Mouse (Mus musculus): ENCODE data around the gene Dscam.

Dscam gene

GRCm38 (mm10) chr16:97110028-97110427, 60.5 kb downstream of the Dscam start:
- in situ Hi-C loops (cut with MboI; ENCODE audit: low sequenced_read_pairs): no loop called here

- in situ Hi-C loops (cut with MboI; ENCODE audit: low sequenced_read_pairs): no loop called here
Observed at GRCm38 (mm10) chr16:97105266-97105665, 65.3 kb downstream of the Dscam start.

- in situ Hi-C loops (cut with MboI; ENCODE audit: low sequenced_read_pairs): no loop called here
Observed at GRCm38 (mm10) chr16:97103046-97103445, 67.5 kb downstream of the Dscam start.

DNA sequence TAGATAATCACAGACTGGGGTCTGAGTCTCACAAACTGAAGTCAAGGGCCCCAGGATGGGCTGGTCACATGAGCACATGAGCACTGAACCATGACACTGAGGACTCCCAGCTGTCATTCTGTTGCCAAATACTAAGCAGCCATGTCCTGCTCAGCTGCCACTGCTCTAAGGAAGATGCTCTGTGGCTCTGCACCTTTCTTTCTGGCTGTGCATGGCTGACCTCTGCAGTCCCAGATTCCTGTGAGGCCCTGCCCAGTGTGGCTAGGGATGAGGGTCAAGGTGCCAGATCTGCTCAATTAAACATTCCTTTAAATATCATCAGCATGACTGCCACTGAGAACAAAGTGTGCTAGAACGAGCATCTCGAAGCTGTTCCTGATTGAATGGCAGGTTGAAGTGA, 70.5 kb downstream of the Dscam start:
- in situ Hi-C loops (cut with MboI; ENCODE audit: low sequenced_read_pairs): no loop called here

GRCm38 (mm10) chr16:97098508-97098907, 72.0 kb downstream of the Dscam start:
- in situ Hi-C loops (cut with MboI; ENCODE audit: low sequenced_read_pairs): no loop called here

DNA sequence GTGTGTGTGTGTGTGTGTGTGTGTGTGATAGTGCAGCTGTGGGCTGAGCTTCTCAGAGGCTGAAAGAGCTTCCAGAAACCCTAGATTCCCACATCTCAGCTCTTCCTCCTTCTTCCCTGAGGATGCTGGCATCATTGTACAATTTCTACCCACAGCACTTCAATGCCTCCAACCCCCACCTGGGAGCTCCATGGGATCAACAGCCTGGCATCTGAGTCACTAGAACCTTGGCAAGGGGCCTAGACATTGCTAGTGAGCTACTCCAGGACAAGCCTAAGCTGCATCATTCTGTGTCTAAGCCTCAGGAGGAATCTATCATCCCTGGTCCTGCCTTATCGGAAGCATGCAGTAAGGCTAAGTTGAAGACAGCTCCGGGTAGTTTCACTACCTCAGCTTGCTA, 73.8 kb downstream of the Dscam start:
- in situ Hi-C loops (cut with MboI; ENCODE audit: low sequenced_read_pairs): no loop called here

DNA sequence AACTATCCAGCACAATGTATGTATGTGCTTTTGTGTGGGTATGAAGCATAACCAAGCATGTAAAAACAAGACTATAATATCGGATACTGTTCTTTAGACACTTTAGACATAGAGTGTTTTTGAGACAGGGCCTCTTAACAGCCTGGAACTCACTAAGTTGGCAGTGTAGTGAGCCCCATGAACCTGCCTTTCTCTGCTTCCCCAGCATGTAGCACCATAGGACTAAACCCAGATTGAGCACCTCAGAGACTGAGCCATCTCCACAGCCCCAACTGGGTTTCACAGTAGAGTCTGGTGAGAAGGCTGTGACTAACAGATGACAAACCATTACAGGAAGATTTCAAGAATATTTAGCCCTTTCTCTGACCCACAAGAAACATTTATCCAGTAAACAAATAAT, 75.1 kb downstream of the Dscam start:
- in situ Hi-C loops (cut with MboI; ENCODE audit: low sequenced_read_pairs): no loop called here

- in situ Hi-C loops (cut with MboI; ENCODE audit: low sequenced_read_pairs): no loop called here
Observed at GRCm38 (mm10) chr16:97089339-97089738, 81.2 kb downstream of the Dscam start.

GRCm38 (mm10) chr16:97083694-97084093, 86.9 kb downstream of the Dscam start:
- in situ Hi-C loops (cut with MboI; ENCODE audit: low sequenced_read_pairs): no loop called here

GRCm38 (mm10) chr16:97075920-97076572, 94.5 kb downstream of the Dscam start:
- in situ Hi-C loops (cut with MboI; ENCODE audit: low sequenced_read_pairs): no loop called here

- in situ Hi-C loops (cut with MboI; ENCODE audit: low sequenced_read_pairs): no loop called here
Observed at GRCm38 (mm10) chr16:97075137-97075902, 95.2 kb downstream of the Dscam start.

- in situ Hi-C loops (cut with MboI; ENCODE audit: low sequenced_read_pairs): no loop called here
Observed at GRCm38 (mm10) chr16:97073847-97074246, 96.7 kb downstream of the Dscam start.

- in situ Hi-C loops (cut with MboI; ENCODE audit: low sequenced_read_pairs): no loop called here
Observed at GRCm38 (mm10) chr16:97072624-97073023, 97.9 kb downstream of the Dscam start.

GRCm38 (mm10) chr16:97066856-97067255, 103.7 kb downstream of the Dscam start:
- in situ Hi-C loops (cut with MboI; ENCODE audit: low sequenced_read_pairs): no loop called here

DNA sequence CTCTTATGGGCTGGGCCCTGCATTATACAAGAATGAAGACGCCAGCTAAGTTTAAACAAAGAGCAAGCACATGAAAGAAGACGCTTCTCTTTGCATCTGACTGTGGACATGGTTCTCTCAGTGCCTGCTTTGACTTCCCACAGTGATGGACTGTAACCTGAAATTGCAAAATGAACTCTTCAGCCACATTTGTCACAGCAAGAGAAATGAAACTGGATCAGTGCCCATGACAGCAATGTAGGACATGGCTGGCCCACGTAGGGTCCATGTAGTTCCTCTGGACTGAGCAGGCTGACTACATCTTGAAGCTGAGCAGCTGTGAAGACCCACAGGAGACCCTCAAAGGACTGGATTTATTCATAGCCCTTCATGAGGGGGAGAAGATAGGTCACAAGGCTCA, 108.3 kb downstream of the Dscam start:
- in situ Hi-C loops (cut with MboI; ENCODE audit: low sequenced_read_pairs): no loop called here

- in situ Hi-C loops (cut with MboI; ENCODE audit: low sequenced_read_pairs): no loop called here
Observed at GRCm38 (mm10) chr16:97061390-97061789, 109.2 kb downstream of the Dscam start.

- in situ Hi-C loops (cut with MboI; ENCODE audit: low sequenced_read_pairs): no loop called here
Observed at GRCm38 (mm10) chr16:97060736-97061135, 109.8 kb downstream of the Dscam start.

DNA sequence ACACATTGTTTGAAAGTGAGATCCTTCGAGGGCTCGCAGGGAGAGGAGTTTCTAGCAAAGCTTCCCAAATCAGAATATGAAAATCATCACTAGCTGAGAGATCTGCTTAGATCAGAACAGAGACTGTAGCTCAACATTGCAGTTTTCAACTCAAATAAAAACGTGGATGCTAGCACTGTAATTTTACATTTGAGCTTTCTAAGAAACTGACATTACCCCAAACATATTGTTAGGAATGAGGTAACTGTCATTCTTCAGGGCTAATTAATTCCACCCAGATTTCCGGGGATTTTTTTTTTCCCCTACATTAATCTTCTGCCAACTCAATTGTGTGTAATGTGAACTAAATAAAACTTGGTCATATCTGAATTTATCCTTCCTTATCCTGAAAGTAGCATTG, 110.3 kb downstream of the Dscam start:
- in situ Hi-C loops (cut with MboI; ENCODE audit: low sequenced_read_pairs): no loop called here

- in situ Hi-C loops (cut with MboI; ENCODE audit: low sequenced_read_pairs): no loop called here
Observed at GRCm38 (mm10) chr16:97035271-97035670, 135.3 kb downstream of the Dscam start.

DNA sequence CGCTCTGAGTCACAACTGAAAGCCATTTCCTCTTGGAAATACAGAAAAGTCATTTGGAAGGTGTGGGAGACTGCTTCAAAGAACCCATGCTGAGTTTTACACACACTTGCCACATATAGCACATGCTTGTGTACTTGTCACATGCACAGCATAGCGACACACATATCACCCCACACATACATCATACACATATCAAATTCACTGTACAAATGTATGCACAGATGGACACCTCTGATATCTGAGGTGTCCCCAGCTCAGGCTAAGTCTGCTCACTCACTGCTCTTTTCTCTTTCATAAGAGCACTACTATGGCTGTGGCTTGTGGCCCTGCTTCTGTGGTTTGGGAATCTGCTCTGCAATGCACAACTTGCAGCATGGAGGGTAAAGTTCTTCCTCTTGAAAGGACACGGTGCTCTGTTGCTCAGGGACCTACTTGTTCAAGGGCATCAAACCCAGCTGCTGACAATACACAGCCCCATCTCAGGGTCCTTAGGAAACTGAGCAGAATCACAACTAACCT, 137.0 kb downstream of the Dscam start:
- in situ Hi-C loops (cut with MboI; ENCODE audit: low sequenced_read_pairs): no loop called here

DNA sequence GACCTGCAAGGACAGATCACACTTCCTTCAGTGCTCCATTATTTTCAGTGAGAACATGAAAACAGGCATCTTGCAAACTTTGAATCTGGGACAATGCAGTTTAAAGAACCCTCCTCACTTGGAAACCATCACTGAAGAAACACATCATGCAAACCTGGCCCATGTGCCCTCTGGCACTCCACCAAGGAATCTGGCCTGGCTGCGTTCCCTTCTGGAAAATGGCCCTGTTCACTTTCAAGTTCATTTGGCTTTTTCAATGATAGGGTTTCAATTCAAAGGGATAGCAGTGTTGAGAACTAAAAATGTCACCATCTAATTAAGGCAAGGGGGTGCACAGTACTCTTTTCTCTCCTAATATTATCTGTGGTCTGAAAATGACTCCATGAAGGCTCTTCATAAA, 142.9 kb downstream of the Dscam start:
- in situ Hi-C loops (cut with MboI; ENCODE audit: low sequenced_read_pairs): no loop called here

- in situ Hi-C loops (cut with MboI; ENCODE audit: low sequenced_read_pairs): no loop called here
Observed at GRCm38 (mm10) chr16:97026803-97027202, 143.7 kb downstream of the Dscam start.

All from CH12F3 (cell line).